Mouse (Mus musculus): ENCODE data around the gene Gm49339.

DNA sequence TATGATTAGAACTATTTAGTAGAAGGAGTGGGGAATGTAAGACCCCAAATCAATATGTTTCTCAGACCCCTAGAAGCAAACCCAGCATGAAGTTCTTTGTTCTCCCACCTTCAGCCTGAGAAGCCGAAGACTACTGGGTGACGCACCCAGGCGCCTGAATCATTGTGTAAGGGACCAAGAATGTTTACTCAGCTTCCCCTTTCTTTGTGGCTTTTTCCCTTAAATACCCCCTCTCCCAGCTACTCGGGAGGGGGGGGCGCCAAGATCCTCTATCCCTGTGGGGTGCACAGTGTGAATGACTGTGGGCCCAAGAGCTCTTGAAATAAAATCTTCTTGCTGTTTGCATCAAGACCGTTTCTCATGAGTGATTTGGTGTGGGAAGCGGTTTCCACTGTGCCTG lies 50.4 kb downstream of the Gm49339 start:
- TF ChIP-seq CTCF (IDR thresholded peaks at IDR 0.05; ENCODE audit: low read depth) (no peak), EP300 (IDR thresholded peaks at IDR 0.05; ENCODE audit: low read depth) (no peak)
